Mouse (Mus musculus): Measurements from ENCODE around the gene Cep112.

- TF ChIP-seq CTCF (IDR thresholded peaks at IDR 0.05; ENCODE audit: low read depth, low read length) (no peak), POLR2A (IDR thresholded peaks at IDR 0.05; ENCODE audit: insufficient read depth, low read length) (no peak), EP300 (IDR thresholded peaks at IDR 0.05; ENCODE audit: insufficient read depth, low read depth, low read length) (no peak)
Observed at GRCm38 (mm10) chr11:108385666-108386024, 39.3 kb upstream of the Cep112 start.

Measured in ES-Bruce4 (cell line).